16 mouse cellular contexts compared by ENCODE assay signal in genomic region chr10:93094957-93095580, GRCm38 (mm10). TPM values are rescaled to one million over a fixed set of nuclear protein-coding genes. Genes with fewer than 3 reads are reported as not detected.
A peak's percentile ranks its signal among the peaks of the same experiment; 100 is the strongest.
DNase-seq lines count a peak whose midpoint lies in the region; ATAC-seq and TF ChIP-seq lines count a peak whose summit lies in the region.
"Had no signal": no experiment of that assay in that cellular context is flagged by ENCODE, and none has a peak within 500 bp of the region (broad histone marks: within the 10 kb centered on the region; RNA-seq: fewer than 3 reads in every experiment).

No protein-coding gene starts in this region.

- 0 out of 2 replicates have a peak, but pooled peaks have one; percentile 1 for TF ChIP-seq CTCF in liver, postnatal 0 days (IDR thresholded peaks at IDR 0.05; ENCODE audit: low read depth)

- no peak overlapping the region for H3K4me2 ChIP-seq in lung, embryonic 16.5 days (ENCODE audit: low read depth, low read length)
- no peak overlapping the region for H3K4me2 ChIP-seq in liver, postnatal 0 days (ENCODE audit: low read depth, low read length)
- H3K4me2 ChIP-seq: limb, embryonic 12.5 days; midbrain, embryonic 13.5 days; neural tube, embryonic 15.5 days; stomach, embryonic 15.5 days had no signal

- H3K27me3 ChIP-seq in lung, embryonic 16.5 days (ENCODE audit: control insufficient read depth, insufficient read depth, low read depth, low read length): no peaks in the 10 kb centered on the region
- H3K27me3 ChIP-seq in liver, postnatal 0 days (ENCODE audit: insufficient read depth, low read length): no peaks in the 10 kb centered on the region
- H3K27me3 ChIP-seq: limb, embryonic 12.5 days; midbrain, embryonic 13.5 days; neural tube, embryonic 15.5 days; stomach, embryonic 15.5 days had no signal

- H3K9me3 ChIP-seq in lung, embryonic 16.5 days (ENCODE audit: control insufficient read depth, low read length): no peaks in the 10 kb centered on the region; the same call in 1 of the 2 replicates
- H3K9me3 ChIP-seq in liver, postnatal 0 days (ENCODE audit: low read length): no peaks in the 10 kb centered on the region
- H3K9me3 ChIP-seq: midbrain, embryonic 13.5 days; neural tube, embryonic 15.5 days; stomach, embryonic 15.5 days had no signal

- no peak overlapping the region for H3K9ac ChIP-seq in lung, embryonic 16.5 days (ENCODE audit: low read length)
- no peak overlapping the region for H3K9ac ChIP-seq in liver, postnatal 0 days (replicated peaks)
- H3K9ac ChIP-seq: limb, embryonic 12.5 days; midbrain, embryonic 13.5 days; neural tube, embryonic 15.5 days; stomach, embryonic 15.5 days had no signal

- H3K27ac ChIP-seq in lung, embryonic 16.5 days (ENCODE audit: low read length): no peak overlapping the region
- peak overlapping the region; percentile 66 for H3K27ac ChIP-seq in liver, postnatal 0 days (ENCODE audit: low read depth)
- H3K27ac ChIP-seq: limb, embryonic 12.5 days; midbrain, embryonic 13.5 days; neural tube, embryonic 15.5 days; stomach, embryonic 15.5 days had no signal

- no peaks in the 10 kb centered on the region for H3K36me3 ChIP-seq in lung, embryonic 16.5 days (ENCODE audit: control insufficient read depth, insufficient read depth, low read length)
- no peaks in the 10 kb centered on the region for H3K36me3 ChIP-seq in liver, postnatal 0 days (replicated peaks; ENCODE audit: insufficient read depth, low read length)
- H3K36me3 ChIP-seq: limb, embryonic 12.5 days; midbrain, embryonic 13.5 days; neural tube, embryonic 15.5 days; stomach, embryonic 15.5 days had no signal

- H3K4me3 ChIP-seq in lung, embryonic 16.5 days (ENCODE audit: low read length): no peak overlapping the region
- no peak overlapping the region for H3K4me3 ChIP-seq in liver, postnatal 0 days (ENCODE audit: low read depth, low read length)
- H3K4me3 ChIP-seq: limb, embryonic 12.5 days; midbrain, embryonic 13.5 days; neural tube, embryonic 15.5 days; stomach, embryonic 15.5 days had no signal

- no peak for TF ChIP-seq EP300 in liver, postnatal 0 days (IDR thresholded peaks at IDR 0.05; ENCODE audit: low read depth)

- DNase-seq in heart, adult 11 months: peak; percentile 93
- no peak for DNase-seq in heart, postnatal 14 days
- DNase-seq in lung, adult 18-20 months: no peak
- DNase-seq in liver, postnatal 0 days: peak; percentile 25
- DNase-seq in embryo, embryonic 10 days (ENCODE audit: low spot score): no peak
- no peak for DNase-seq in B cell, adult 2 months
- no peak for DNase-seq in urinary bladder, postnatal 36 days (ENCODE audit: low spot score in 2 of 2)
- DNase-seq: cerebellum, postnatal 36 days; right cerebral cortex, postnatal 25 days had no signal

- intact Hi-C loops in heart, postnatal 14 days (cut with DNase I): no loop called here

- no peaks in the 10 kb centered on the region for H3K4me1 ChIP-seq in lung, embryonic 16.5 days (replicated peaks; ENCODE audit: control insufficient read depth, insufficient read depth, low read length)
- H3K4me1 ChIP-seq in liver, postnatal 0 days (ENCODE audit: insufficient read depth): no peaks in the 10 kb centered on the region; the same call in 1 of the 2 replicates
- H3K4me1 ChIP-seq: midbrain, embryonic 13.5 days; neural tube, embryonic 15.5 days; stomach, embryonic 15.5 days had no signal

- WGBS in lung, embryonic 16.5 days: 66% methylated on average over 7 of the region's 7 CpGs
- 47% methylated on average over 7 of the region's 7 CpGs for WGBS in liver, postnatal 0 days (ENCODE audit: insufficient replicate concordance)

- ATAC-seq in lung, embryonic 16.5 days (ENCODE audit: low read depth): peak; percentile 54; the same call in 1 of the 2 replicates
- peak; percentile 81 for ATAC-seq in liver, postnatal 0 days
- ATAC-seq: CD4-positive, CD25-positive, alpha-beta regulatory T cell, adult 4 months; inflammation-experienced regulatory T-cells, adult 6 months; midbrain, embryonic 13.5 days had no signal

RNA-seq across cellular contexts. Expression of gene Cfap54, which starts 13.7 kb away (rescaled TPM):
- total RNA-seq in heart, postnatal 14 days (2021): 1 to 10 TPM in 1 of 2 experiments, under 1 TPM in 1; 1.00 to 1.8 TPM
- polyA plus RNA-seq in lung, embryonic 16.5 days (2015; fragmentation: Nextera tagmentation; extraction: Ambion mirVana): 2.0 and 2.2 TPM in 2 replicates
- 0.11 and 0.41 TPM in 2 replicates for polyA plus RNA-seq in liver, postnatal 0 days (2015; fragmentation: Nextera tagmentation; extraction: Ambion mirVana)

Comparison
In these comparisons a context has a peak if more than half of its experiments do, and no peak if none do; other contexts are left out.
1. DNase-seq: peak in heart, adult 11 months (single experiment) and liver, postnatal 0 days (single experiment); none in heart, postnatal 14 days (0 of 2), lung, adult 18-20 months (0 of 2), embryo, embryonic 10 days (single experiment), B cell, adult 2 months (0 of 2) and urinary bladder, postnatal 36 days (0 of 2).